Mouse (Mus musculus) cortical plate, adult 2 months (tissue): ENCODE measurements at regions not wholly inside any gene's neighbourhood (a gene's known extent, or its start where the extent isn't known, plus 50 kb on each side); places are given as distances from the start of the nearest gene placed in this dataset.

Experiments used
- CTCF ChIP-seq: fragments of 200-500 bp; IDR thresholded peaks from 2 replicates; pipeline ENCODE4 v1.5.1; 2011; ENCODE audit warnings: mild to moderate bottlenecking, control low read depth, low read length; ENCODE audit not compliant: insufficient read depth; ENCODE audit errors: extremely low read depth
- POLR2A ChIP-seq: fragments of 200-500 bp; IDR thresholded peaks from 2 replicates; pipeline ENCODE4 v1.6.1; 2011; ENCODE audit warnings: mild to moderate bottlenecking, low read length, control low read depth; ENCODE audit not compliant: insufficient read depth; ENCODE audit errors: extremely low read depth

GRCm38 (mm10) chr19:23051456-23051855 is 89.6 kb upstream of the Klf9 start:
- TF ChIP-seq POLR2A (no peak), CTCF (no peak)
